Mouse (Mus musculus) cortical plate, adult 2 months (tissue): ENCODE measurements around the gene Dnajb12.

Source experiments
- CTCF ChIP-seq: fragments of 200-500 bp; IDR thresholded peaks from 2 replicates; pipeline ENCODE4 v1.5.1; 2011; ENCODE audit warnings: mild to moderate bottlenecking, control low read depth, low read length; ENCODE audit not compliant: insufficient read depth; ENCODE audit errors: extremely low read depth
- POLR2A ChIP-seq: fragments of 200-500 bp; IDR thresholded peaks from 2 replicates; pipeline ENCODE4 v1.6.1; 2011; ENCODE audit warnings: mild to moderate bottlenecking, low read length, control low read depth; ENCODE audit not compliant: insufficient read depth; ENCODE audit errors: extremely low read depth

DNA sequence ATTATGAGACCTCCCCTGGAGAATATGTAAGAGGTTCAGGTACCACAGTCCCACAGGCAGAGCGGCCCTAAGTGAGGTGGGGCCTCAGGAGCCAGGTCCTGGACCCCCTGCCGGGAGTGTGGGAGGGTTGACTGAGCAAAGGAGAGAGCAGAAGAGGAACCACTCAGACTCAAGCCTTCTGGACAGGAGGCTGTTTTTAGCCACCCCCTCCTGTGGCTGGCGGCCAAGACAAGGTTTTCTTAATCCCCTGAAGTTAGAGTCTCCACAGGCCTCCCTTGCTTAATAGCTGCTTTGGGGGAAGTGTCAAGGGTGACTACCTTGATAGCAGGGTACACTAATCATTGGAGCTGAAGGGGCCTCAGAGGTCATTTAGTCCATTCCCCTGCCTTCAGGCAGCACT, 44.9 kb downstream of the Dnajb12 start:
- TF ChIP-seq CTCF (no peak), POLR2A (no peak)
